Mouse (Mus musculus): ENCODE results near the gene Gadd45a. TPM values are rescaled to one million over a fixed set of nuclear protein-coding genes. Genes with fewer than 3 reads are reported as not detected.

Gene Gadd45a
- polyA plus RNA-seq, 1 experiment from 2014 or later, result 54.4 TPM

DNA sequence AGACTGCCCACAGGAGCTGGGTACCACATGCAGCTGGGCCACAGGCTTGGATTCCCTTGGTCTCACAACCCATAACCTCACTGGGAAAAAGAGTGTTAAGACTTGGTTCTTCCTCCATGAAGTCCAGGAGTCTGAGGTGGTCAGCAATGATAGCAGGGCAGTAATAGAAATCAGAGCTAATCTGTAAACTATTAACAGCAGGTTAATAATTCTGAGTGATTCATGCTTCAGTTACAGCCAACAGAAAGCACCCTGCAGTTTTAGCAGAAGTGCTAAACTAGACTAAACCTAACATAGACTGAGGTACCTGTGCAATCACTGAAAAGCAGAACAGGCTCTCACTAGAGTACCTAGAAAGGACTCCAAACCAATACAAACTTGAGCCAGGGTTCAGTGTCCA lies 37.5 kb downstream of the Gadd45a start:
- H3K27ac ChIP-seq (ENCODE audit: low read length), result no peak overlapping the region
- no peak for ATAC-seq (ENCODE audit: low read depth)

GRCm38 (mm10) chr6:66998645-66999044 lies 38.6 kb downstream of the Gadd45a start:
- no peaks in the 10 kb centered on the region for H3K9me3 ChIP-seq (replicated peaks; ENCODE audit: control insufficient read depth, low read length)
- no peak overlapping the region for H3K4me2 ChIP-seq (ENCODE audit: low read depth, low read length)
- peaks cover 3% of the 10 kb centered on the region for H3K4me1 ChIP-seq (ENCODE audit: control insufficient read depth, low read depth, low read length)
- 73% methylated on average over 2 of the region's 2 CpGs for WGBS (ENCODE audit: insufficient replicate concordance)
- no peak overlapping the region for H3K4me3 ChIP-seq (ENCODE audit: low read depth, low read length)
- no peaks in the 10 kb centered on the region for H3K36me3 ChIP-seq (ENCODE audit: control insufficient read depth, insufficient read depth)
- ATAC-seq (ENCODE audit: low read depth), result no peak
- no peak overlapping the region for H3K27ac ChIP-seq (ENCODE audit: low read length)
- no peaks in the 10 kb centered on the region for H3K27me3 ChIP-seq (ENCODE audit: control insufficient read depth, insufficient read depth, low read depth, low read length)
- no peak overlapping the region for H3K9ac ChIP-seq (ENCODE audit: low read depth, low read length)

More for the DNA sequence above, 37.5 kb downstream of the Gadd45a start:
- Histone ChIP-seq H3K36me3 (ENCODE audit: control insufficient read depth, insufficient read depth) (no peaks in the 10 kb centered on the region), H3K27me3 (ENCODE audit: control insufficient read depth, insufficient read depth, low read depth, low read length) (no peaks in the 10 kb centered on the region), H3K9me3 (replicated peaks; ENCODE audit: control insufficient read depth, low read length) (no peaks in the 10 kb centered on the region), H3K4me3 (ENCODE audit: low read depth, low read length) (no peak overlapping the region), H3K4me1 (ENCODE audit: control insufficient read depth, low read depth, low read length) (peaks cover 3% of the 10 kb centered on the region), H3K4me2 (ENCODE audit: low read depth, low read length) (no peak overlapping the region), H3K9ac (ENCODE audit: low read depth, low read length) (no peak overlapping the region)

DNA sequence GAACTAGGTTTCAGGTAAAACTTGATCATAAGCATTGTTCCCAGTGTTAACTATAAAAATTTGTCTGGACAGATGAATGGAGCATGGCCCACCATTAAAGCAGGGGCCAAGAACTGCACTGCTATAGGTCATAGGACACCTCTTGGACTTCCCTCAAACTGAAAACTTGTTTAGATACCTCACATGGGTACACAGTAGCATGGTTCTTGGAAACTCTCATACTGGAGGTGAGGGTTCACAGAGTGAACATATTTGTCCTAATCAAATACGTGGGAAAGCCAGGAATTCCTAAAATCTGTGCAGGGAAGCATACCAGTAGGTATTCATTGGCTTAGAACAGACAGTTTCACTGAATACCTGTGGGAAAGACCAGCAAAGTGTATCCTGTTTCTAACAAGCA lies 41.0 kb downstream of the Gadd45a start:
- Histone ChIP-seq H3K4me3 (ENCODE audit: low read depth, low read length) (no peak overlapping the region), H3K27me3 (ENCODE audit: control insufficient read depth, insufficient read depth, low read depth, low read length) (no peaks in the 10 kb centered on the region), H3K9me3 (replicated peaks; ENCODE audit: control insufficient read depth, low read length) (no peaks in the 10 kb centered on the region), H3K4me1 (ENCODE audit: control insufficient read depth, low read depth, low read length) (peaks cover 3% of the 10 kb centered on the region), H3K36me3 (ENCODE audit: control insufficient read depth, insufficient read depth) (no peaks in the 10 kb centered on the region), H3K9ac (ENCODE audit: low read depth, low read length) (no peak overlapping the region), H3K4me2 (ENCODE audit: low read depth, low read length) (no peak overlapping the region), H3K27ac (ENCODE audit: low read length) (no peak overlapping the region)
- peak; percentile 55; the same call in 1 of the 2 replicates for ATAC-seq (ENCODE audit: low read depth)
- WGBS (ENCODE audit: insufficient replicate concordance), result 54% methylated on average over 1 of the region's 1 CpGs

- no peaks in the 10 kb centered on the region for H3K9me3 ChIP-seq (replicated peaks; ENCODE audit: control insufficient read depth, low read length)
- no peak overlapping the region for H3K4me2 ChIP-seq (ENCODE audit: low read depth, low read length)
- H3K4me1 ChIP-seq (ENCODE audit: control insufficient read depth, low read depth, low read length), result peaks cover 3% of the 10 kb centered on the region
- H3K27ac ChIP-seq (ENCODE audit: low read length), result no peak overlapping the region
- H3K4me3 ChIP-seq (ENCODE audit: low read depth, low read length), result no peak overlapping the region
- WGBS (ENCODE audit: insufficient replicate concordance), result 74% methylated on average over 1 of the region's 1 CpGs
- no peak for ATAC-seq (ENCODE audit: low read depth)
- no peaks in the 10 kb centered on the region for H3K36me3 ChIP-seq (ENCODE audit: control insufficient read depth, insufficient read depth)
- no peaks in the 10 kb centered on the region for H3K27me3 ChIP-seq (ENCODE audit: control insufficient read depth, insufficient read depth, low read depth, low read length)
- H3K9ac ChIP-seq (ENCODE audit: low read depth, low read length), result no peak overlapping the region
These were observed 41.4 kb downstream of the Gadd45a start for GRCm38 (mm10) chr6:66995825-66996224.

DNA sequence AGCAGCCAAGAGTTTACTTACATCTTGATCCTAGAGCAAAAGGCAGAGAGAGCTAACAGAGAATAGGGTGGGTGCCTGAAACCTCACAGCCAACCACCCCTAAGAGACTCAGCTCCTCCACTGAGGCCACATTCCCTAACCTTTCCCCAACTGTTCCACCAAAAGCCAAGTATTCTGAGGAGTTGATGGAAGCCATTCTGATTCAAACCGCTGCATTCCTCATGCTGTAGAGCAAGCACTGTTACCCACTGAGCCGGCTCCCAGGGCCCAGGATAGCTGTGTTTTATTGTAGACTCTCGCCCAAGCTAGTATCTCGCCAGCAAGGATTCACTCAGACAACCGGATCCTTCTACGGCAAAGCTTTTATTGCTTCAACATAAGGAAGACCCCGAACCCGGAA lies 42.3 kb downstream of the Gadd45a start:
- H3K9ac ChIP-seq (ENCODE audit: low read depth, low read length), result no peak overlapping the region
- H3K4me2 ChIP-seq (ENCODE audit: low read depth, low read length), result no peak overlapping the region
- H3K27ac ChIP-seq (ENCODE audit: low read length), result no peak overlapping the region
- H3K27me3 ChIP-seq (ENCODE audit: control insufficient read depth, insufficient read depth, low read depth, low read length), result no peaks in the 10 kb centered on the region
- no peaks in the 10 kb centered on the region for H3K9me3 ChIP-seq (replicated peaks; ENCODE audit: control insufficient read depth, low read length)
- peaks cover 3% of the 10 kb centered on the region for H3K4me1 ChIP-seq (ENCODE audit: control insufficient read depth, low read depth, low read length)
- H3K4me3 ChIP-seq (ENCODE audit: low read depth, low read length), result no peak overlapping the region
- WGBS (ENCODE audit: insufficient replicate concordance), result 78% methylated on average over 8 of the region's 8 CpGs
- H3K36me3 ChIP-seq (ENCODE audit: control insufficient read depth, insufficient read depth), result no peaks in the 10 kb centered on the region
- no peak for ATAC-seq (ENCODE audit: low read depth)

DNA sequence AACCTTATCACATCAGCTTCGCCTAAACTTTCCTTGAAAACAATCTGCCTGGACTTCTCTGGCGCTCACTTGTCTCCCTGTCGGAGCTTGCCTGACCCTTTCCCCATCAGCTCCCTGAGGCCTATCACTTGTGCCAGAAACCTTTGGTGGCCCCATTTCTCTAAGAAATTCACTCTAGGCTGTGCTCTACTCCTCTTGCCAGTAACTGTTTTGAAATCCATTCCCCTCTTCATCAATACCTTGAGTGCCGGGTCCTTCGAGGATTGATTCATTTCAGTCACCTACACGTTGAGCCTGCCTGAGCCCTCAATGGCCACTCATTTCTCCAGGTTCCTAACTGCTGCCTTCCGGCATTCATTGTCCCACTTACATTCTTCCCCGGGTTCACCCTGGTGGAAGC lies 44.5 kb downstream of the Gadd45a start:
- ATAC-seq (ENCODE audit: low read depth), result no peak
- Histone ChIP-seq H3K27me3 (ENCODE audit: control insufficient read depth, insufficient read depth, low read depth, low read length) (no peaks in the 10 kb centered on the region), H3K4me1 (ENCODE audit: control insufficient read depth, low read depth, low read length) (peaks cover 10% of the 10 kb centered on the region), H3K9me3 (replicated peaks; ENCODE audit: control insufficient read depth, low read length) (no peaks in the 10 kb centered on the region), H3K4me3 (ENCODE audit: low read depth, low read length) (no peak overlapping the region), H3K27ac (ENCODE audit: low read length) (no peak overlapping the region), H3K9ac (ENCODE audit: low read depth, low read length) (no peak overlapping the region), H3K36me3 (ENCODE audit: control insufficient read depth, insufficient read depth) (no peaks in the 10 kb centered on the region), H3K4me2 (ENCODE audit: low read depth, low read length) (no peak overlapping the region)
- 76% methylated on average over 8 of the region's 8 CpGs for WGBS (ENCODE audit: insufficient replicate concordance)

- ATAC-seq (ENCODE audit: low read depth), result no peak
- 67% methylated on average over 9 of the region's 9 CpGs for WGBS (ENCODE audit: insufficient replicate concordance)
- Histone ChIP-seq H3K4me2 (ENCODE audit: low read depth, low read length) (no peak overlapping the region), H3K9me3 (replicated peaks; ENCODE audit: control insufficient read depth, low read length) (no peaks in the 10 kb centered on the region), H3K27me3 (ENCODE audit: control insufficient read depth, insufficient read depth, low read depth, low read length) (no peaks in the 10 kb centered on the region), H3K4me3 (ENCODE audit: low read depth, low read length) (no peak overlapping the region), H3K27ac (ENCODE audit: low read length) (no peak overlapping the region), H3K9ac (ENCODE audit: low read depth, low read length) (no peak overlapping the region), H3K36me3 (ENCODE audit: control insufficient read depth, insufficient read depth) (no peaks in the 10 kb centered on the region), H3K4me1 (ENCODE audit: control insufficient read depth, low read depth, low read length) (peaks cover 15% of the 10 kb centered on the region)
These were observed 45.0 kb downstream of the Gadd45a start for GRCm38 (mm10) chr6:66992232-66992631.

- H3K27me3 ChIP-seq (ENCODE audit: control insufficient read depth, insufficient read depth, low read depth, low read length), result no peaks in the 10 kb centered on the region
- H3K27ac ChIP-seq (ENCODE audit: low read length), result no peak overlapping the region
- no peak for ATAC-seq (ENCODE audit: low read depth)
- H3K9me3 ChIP-seq (replicated peaks; ENCODE audit: control insufficient read depth, low read length), result no peaks in the 10 kb centered on the region
- H3K36me3 ChIP-seq (ENCODE audit: control insufficient read depth, insufficient read depth), result no peaks in the 10 kb centered on the region
- peaks cover 25% of the 10 kb centered on the region for H3K4me1 ChIP-seq (ENCODE audit: control insufficient read depth, low read depth, low read length)
- no peak overlapping the region for H3K9ac ChIP-seq (ENCODE audit: low read depth, low read length)
- H3K4me3 ChIP-seq (ENCODE audit: low read depth, low read length), result no peak overlapping the region
- H3K4me2 ChIP-seq (ENCODE audit: low read depth, low read length), result no peak overlapping the region
- WGBS (ENCODE audit: insufficient replicate concordance), result 20% methylated on average over 3 of the region's 3 CpGs
These were observed 47.7 kb downstream of the Gadd45a start for GRCm38 (mm10) chr6:66989518-66989917.

DNA sequence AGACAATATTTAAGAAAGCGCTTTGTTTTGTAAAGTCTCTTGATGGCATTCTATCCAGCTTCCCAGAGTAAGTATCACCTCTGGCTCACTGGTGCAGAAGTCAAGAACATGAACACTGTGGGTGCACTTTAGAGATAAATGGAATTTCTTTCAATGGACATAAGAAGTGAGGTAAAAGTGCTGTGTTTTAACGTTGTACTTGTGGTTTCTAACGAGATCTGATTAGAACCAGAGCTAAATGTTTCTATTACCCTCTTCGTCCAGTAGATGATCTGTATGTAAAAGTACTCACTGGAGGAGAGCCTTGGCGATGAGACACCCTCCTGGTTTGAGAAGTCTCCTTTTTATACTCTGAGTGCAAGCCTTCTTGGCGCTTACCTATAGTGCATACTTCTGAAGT lies 48.2 kb downstream of the Gadd45a start:
- no peak overlapping the region for H3K4me3 ChIP-seq (ENCODE audit: low read depth, low read length)
- no peak for ATAC-seq (ENCODE audit: low read depth)
- peaks cover 28% of the 10 kb centered on the region for H3K4me1 ChIP-seq (ENCODE audit: control insufficient read depth, low read depth, low read length)
- H3K27me3 ChIP-seq (ENCODE audit: control insufficient read depth, insufficient read depth, low read depth, low read length), result no peaks in the 10 kb centered on the region
- H3K4me2 ChIP-seq (ENCODE audit: low read depth, low read length), result no peak overlapping the region
- no peak overlapping the region for H3K27ac ChIP-seq (ENCODE audit: low read length)
- 34% methylated on average over 6 of the region's 6 CpGs for WGBS (ENCODE audit: insufficient replicate concordance)
- no peaks in the 10 kb centered on the region for H3K36me3 ChIP-seq (ENCODE audit: control insufficient read depth, insufficient read depth)
- H3K9me3 ChIP-seq (replicated peaks; ENCODE audit: control insufficient read depth, low read length), result no peaks in the 10 kb centered on the region
- H3K9ac ChIP-seq (ENCODE audit: low read depth, low read length), result no peak overlapping the region

GRCm38 (mm10) chr6:66988363-66988762 lies 48.9 kb downstream of the Gadd45a start:
- Histone ChIP-seq H3K36me3 (ENCODE audit: control insufficient read depth, insufficient read depth) (no peaks in the 10 kb centered on the region), H3K4me1 (ENCODE audit: control insufficient read depth, low read depth, low read length) (peaks cover 29% of the 10 kb centered on the region), H3K9ac (ENCODE audit: low read depth, low read length) (no peak overlapping the region), H3K4me2 (ENCODE audit: low read depth, low read length) (no peak overlapping the region), H3K9me3 (replicated peaks; ENCODE audit: control insufficient read depth, low read length) (no peaks in the 10 kb centered on the region), H3K27me3 (ENCODE audit: control insufficient read depth, insufficient read depth, low read depth, low read length) (no peaks in the 10 kb centered on the region), H3K27ac (ENCODE audit: low read length) (no peak overlapping the region; the same call in 1 of the 2 replicates), H3K4me3 (ENCODE audit: low read depth, low read length) (no peak overlapping the region)
- ATAC-seq (ENCODE audit: low read depth), result no peak
- 85% methylated on average over 9 of the region's 9 CpGs for WGBS (ENCODE audit: insufficient replicate concordance)
